Mouse (Mus musculus): ENCODE data around the gene Ncdn. TPM values are rescaled to one million over a fixed set of nuclear protein-coding genes. Genes with fewer than 3 reads are reported as not detected.

Gene Ncdn
- total and polyA plus RNA-seq, 3 experiments: 27.3 to 36.2 TPM; not detected in 1

DNA sequence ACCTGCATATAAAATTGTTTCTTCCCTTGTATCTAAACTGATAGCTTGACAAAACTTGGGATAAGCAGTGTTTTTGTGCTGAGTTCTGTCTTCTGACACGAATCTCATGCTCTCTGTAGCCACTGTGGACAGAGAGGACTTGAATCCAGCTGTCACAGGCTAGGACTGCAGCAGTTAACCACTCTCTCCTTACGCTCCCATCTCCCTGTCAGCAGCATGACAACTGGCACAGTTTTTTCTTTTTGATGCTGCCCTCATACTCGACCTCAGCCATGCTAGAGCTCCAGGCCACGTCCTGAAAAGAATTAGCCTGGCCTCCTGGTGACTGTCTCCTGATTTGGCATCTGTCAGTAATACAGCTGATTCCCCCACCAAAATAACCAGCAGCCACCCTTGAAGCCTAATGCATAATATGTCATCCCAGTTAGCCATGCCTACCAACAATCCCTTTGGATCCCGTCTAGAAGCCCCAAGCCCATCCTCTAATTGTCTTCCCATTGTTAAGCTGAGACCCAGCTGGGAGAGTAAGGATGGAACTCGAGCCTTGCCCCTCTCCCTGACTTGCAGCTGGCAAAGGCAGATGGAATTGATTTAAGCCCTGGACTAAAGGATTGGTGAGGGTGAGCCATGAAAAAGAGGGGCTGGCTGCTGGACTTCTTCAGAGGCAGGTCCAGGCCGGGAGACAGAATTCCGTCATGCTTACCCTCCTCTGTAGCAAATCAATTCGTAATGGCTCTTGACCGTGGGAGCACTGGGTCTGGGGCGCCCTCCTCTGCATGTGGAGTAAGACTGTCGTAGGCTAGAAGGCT lies 46.4 kb downstream of the Ncdn start:
- no peak for DNase-seq (ENCODE audit: low read depth, low spot score)
- Histone ChIP-seq H3K79me2 (ENCODE audit: control insufficient read depth, insufficient read depth, low read length, poor library complexity) (no peaks in the 10 kb centered on the region), H3K27me3 (ENCODE audit: control insufficient read depth in 1 of 2, insufficient read depth in 2 of 2, low read length in 2 of 2) (no peaks in the 10 kb centered on the region), H3K36me3 (ENCODE audit: control insufficient read depth in 1 of 2, insufficient read depth in 2 of 2, low read length in 2 of 2) (peaks cover 0 to 10% of the 10 kb centered on the region in 2 experiments; a peak in 2 of 4 replicates), H3K9me3 (replicated peaks; ENCODE audit: insufficient read depth, low read length) (no peaks in the 10 kb centered on the region), H3K27ac (ENCODE audit: control insufficient read depth, low read depth, low read length) (no peak overlapping the region), H3K9ac (ENCODE audit: control insufficient read depth, low read depth, low read length, poor library complexity, severe bottlenecking) (no peak overlapping the region), H3K4me1 (ENCODE audit: control insufficient read depth in 1 of 2, insufficient read depth in 2 of 2, low read length in 2 of 2) (no peaks in the 10 kb centered on the region), H3K4me3 (ENCODE audit: control insufficient read depth in 1 of 2, insufficient read depth in 1 of 2, low read depth in 2 of 2, low read length in 2 of 2) (no peak overlapping the region)
- TF ChIP-seq MEF2A (IDR thresholded peaks at IDR 0.05; ENCODE audit: extremely low read depth, insufficient replicate concordance, low read depth, low read length, poor library complexity, severe bottlenecking) (no peak), ETS1 (IDR thresholded peaks at IDR 0.05; ENCODE audit: low read depth, low read length) (no peak), NRF1 (IDR thresholded peaks at IDR 0.05; ENCODE audit: insufficient read depth, low read depth, low read length, poor library complexity, severe bottlenecking) (no peak), RCOR1 (IDR thresholded peaks at IDR 0.05; ENCODE audit: low read depth, low read length) (no peak), KAT2A (conservative IDR thresholded peaks at IDR 0.05; ENCODE audit: low read depth, low read length) (no peak), MYB (IDR thresholded peaks at IDR 0.05; ENCODE audit: low read depth, low read length) (no peak), CHD1 (IDR thresholded peaks at IDR 0.05; ENCODE audit: low read depth, low read length) (no peak), MAZ (IDR thresholded peaks at IDR 0.05; ENCODE audit: low read depth, low read length) (no peak), POLR2AphosphoS5 (IDR thresholded peaks at IDR 0.05; ENCODE audit: borderline replicate concordance, low read depth, low read length) (no peak), MYC (IDR thresholded peaks at IDR 0.05; ENCODE audit: low read depth, low read length) (no peak), MAX (IDR thresholded peaks at IDR 0.05; ENCODE audit: low read length) (no peak), RAD21 (IDR thresholded peaks at IDR 0.05; ENCODE audit: low read depth, low read length) (no peak)

DNA sequence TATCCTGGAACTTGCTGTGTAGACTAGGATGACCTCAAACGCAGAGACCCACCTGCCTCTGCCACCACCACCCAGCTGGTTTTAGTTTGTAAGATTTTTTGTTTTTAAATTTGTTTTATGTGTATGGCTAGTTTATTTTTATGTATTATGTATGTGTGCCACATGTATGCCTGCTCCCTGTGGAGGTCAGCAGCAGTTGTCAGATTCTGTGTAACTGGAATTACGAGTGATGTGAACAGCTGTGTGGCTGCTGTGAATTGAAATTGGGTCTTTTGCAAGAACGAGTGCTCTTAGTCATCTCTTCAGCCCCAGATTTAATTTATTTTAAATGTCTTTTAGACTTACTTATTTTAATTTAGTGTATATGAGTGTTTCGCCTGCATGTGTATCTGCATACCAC lies 56.3 kb downstream of the Ncdn start:
- H3K9me3 ChIP-seq (replicated peaks; ENCODE audit: insufficient read depth, low read length): no peaks in the 10 kb centered on the region
- TF ChIP-seq SMC3 (IDR thresholded peaks at IDR 0.05; ENCODE audit: low read depth, low read length) (no peak), ELF1 (IDR thresholded peaks at IDR 0.05; ENCODE audit: low read depth, low read length) (no peak), RAD21 (IDR thresholded peaks at IDR 0.05; ENCODE audit: low read depth, low read length) (no peak), ZKSCAN1 (IDR thresholded peaks at IDR 0.05; ENCODE audit: low read depth, low read length) (no peak), TCF12 (IDR thresholded peaks at IDR 0.05; ENCODE audit: low read depth, low read length) (no peak), ZMIZ1 (IDR thresholded peaks at IDR 0.05; ENCODE audit: low read depth, low read length) (no peak), SIN3A (IDR thresholded peaks at IDR 0.05; ENCODE audit: low read length) (no peak), UBTF (IDR thresholded peaks at IDR 0.05; ENCODE audit: borderline replicate concordance, insufficient read depth, low read depth, low read length) (no peak), MAZ (IDR thresholded peaks at IDR 0.05; ENCODE audit: low read depth, low read length) (no peak), KAT2A (conservative IDR thresholded peaks at IDR 0.05; ENCODE audit: low read depth, low read length) (no peak), CHD1 (IDR thresholded peaks at IDR 0.05; ENCODE audit: low read depth, low read length) (no peak), MXI1 (IDR thresholded peaks at IDR 0.05; ENCODE audit: low read depth, low read length) (no peak)
- no peak overlapping the region for H3K9ac ChIP-seq (ENCODE audit: control insufficient read depth, low read depth, low read length, poor library complexity, severe bottlenecking)
- H3K27ac ChIP-seq (ENCODE audit: control insufficient read depth, low read depth, low read length): no peak overlapping the region
- no peaks in the 10 kb centered on the region; the same call in 1 of the 2 replicates for H3K79me2 ChIP-seq (ENCODE audit: control insufficient read depth, insufficient read depth, low read length, poor library complexity)
- peaks cover 0 to 16% of the 10 kb centered on the region in 2 experiments; a peak in 2 of 4 replicates for H3K36me3 ChIP-seq (ENCODE audit: control insufficient read depth in 1 of 2, insufficient read depth in 2 of 2, low read length in 2 of 2)
- H3K4me1 ChIP-seq (ENCODE audit: control insufficient read depth in 1 of 2, insufficient read depth in 2 of 2, low read length in 2 of 2): no peaks in the 10 kb centered on the region
- no peak for DNase-seq (ENCODE audit: low read depth, low spot score)
- no peaks in the 10 kb centered on the region for H3K27me3 ChIP-seq (ENCODE audit: control insufficient read depth in 1 of 2, insufficient read depth in 2 of 2, low read length in 2 of 2)
- H3K4me3 ChIP-seq (ENCODE audit: control insufficient read depth in 1 of 2, insufficient read depth in 1 of 2, low read depth in 2 of 2, low read length in 2 of 2): no peak overlapping the region

Data from MEL (cell line).